Mouse (Mus musculus) liver, postnatal 0 days (tissue): ENCODE data around the gene Apobec3. TPM values are rescaled to one million over a fixed set of nuclear protein-coding genes. Genes with fewer than 3 reads are reported as not detected.
"Not testable (repeated sequence)": the region's sequence is repeated elsewhere in the genome, so short reads cannot be mapped to it uniquely, and the experiment has no call there.

ENCODE experiments used
- ATAC-seq: fragments of 200-750 bp; cut with Nextera tagmentation; 2 replicates; pipeline ENCODE4 v1.8.0; 2017; ENCODE audit warnings: mild to moderate bottlenecking, moderate library complexity
- DNase-seq: peaks from one replicate; pipeline ENCODE4 v3.0.0-alpha.2; 2016
- H3K27ac ChIP-seq: fragments of 300-500 bp; sonication (generic); 2 replicates; pipeline ENCODE4 v1.5.1; 2014; ENCODE audit warnings: antibody characterized with exemption, moderate library complexity, mild to moderate bottlenecking, low read depth
- H3K27me3 ChIP-seq: fragments of 300-500 bp; sonication (generic); 2 replicates; pipeline ENCODE4 v1.6.1; 2014; ENCODE audit warnings: low read length, control low read depth, mixed read lengths; ENCODE audit not compliant: insufficient read depth
- H3K36me3 ChIP-seq: fragments of 300-500 bp; sonication (generic); replicated peaks from 2 replicates; pipeline ENCODE4 v1.6.1; 2014; ENCODE audit warnings: mild to moderate bottlenecking, control low read depth, low read length, moderate library complexity, mixed read lengths; ENCODE audit not compliant: insufficient read depth
- H3K4me1 ChIP-seq: fragments of 300-500 bp; sonication (generic); 2 replicates; pipeline ENCODE4 v1.6.1; 2014; ENCODE audit warnings: antibody characterized with exemption, mild to moderate bottlenecking, control low read depth; ENCODE audit not compliant: insufficient read depth
- H3K4me2 ChIP-seq: fragments of 300-500 bp; sonication (generic); 2 replicates; pipeline ENCODE4 v1.6.1; 2014; ENCODE audit warnings: low read depth, mild to moderate bottlenecking, low read length, moderate library complexity, mixed read lengths
- H3K4me3 ChIP-seq: fragments of 300-500 bp; sonication (generic); 2 replicates; pipeline ENCODE4 v1.5.1; 2014; ENCODE audit warnings: low read depth, low read length
- H3K9ac ChIP-seq: fragments of 300-500 bp; sonication (generic); replicated peaks from 2 replicates; pipeline ENCODE4 v1.6.1; 2014; ENCODE audit warnings: mild to moderate bottlenecking, moderate library complexity
- H3K9me3 ChIP-seq: fragments of 300-500 bp; sonication (generic); 2 replicates; pipeline ENCODE4 v1.6.1; 2016; ENCODE audit warnings: mild to moderate bottlenecking, control low read depth, low read length, mixed read lengths
- CTCF ChIP-seq: sonication (generic); IDR thresholded peaks from 2 replicates; pipeline ENCODE4 v1.5.1; 2016; ENCODE audit warnings: antibody characterized with exemption, low read depth
- EP300 ChIP-seq: IDR thresholded peaks from 2 replicates; pipeline ENCODE4 v1.6.1; 2016; ENCODE audit warnings: antibody characterized with exemption, low read depth, mild to moderate bottlenecking
- WGBS: fragments of 180-500 bp; shearing (Covaris S2); extraction: QIAGEN DNeasy Blood & Tissue Kit; methylation state at CpG from one replicate; pipeline ENCODE4 v1.1.7; 2014; ENCODE audit not compliant: insufficient replicate concordance; 5-methylcytosine and 5-hydroxymethylcytosine counted together
- polyA plus RNA-seq: library from polyadenylated mRNA; unstranded; fragments of >200 nt; fragmentation: Nextera tagmentation; extraction: Ambion mirVana; gene quantifications from 2 replicates; pipeline ENCODE4 v1.2.1, GENCODE M21; 2015

The Apobec3 gene
- polyA plus RNA-seq, 1 experiment from 2014 or later, result 38.1 TPM

GRCm38 (mm10) chr15:79893824-79894123 is 2.3 kb downstream of the Apobec3 start:
- Histone ChIP-seq H3K4me3 (peak overlapping the region; percentile 85), H3K36me3 (peaks cover 22% of the 10 kb centered on the region), H3K27ac (peak overlapping the region; percentile 91), H3K27me3 (no peaks in the 10 kb centered on the region), H3K4me2 (peak overlapping the region; percentile 98), H3K9me3 (no peaks in the 10 kb centered on the region), H3K4me1 (peaks cover 33% of the 10 kb centered on the region), H3K9ac (peak overlapping the region; percentile 85)
- 30% methylated on average over 3 of the region's 3 CpGs for WGBS
- DNase-seq, result no peak
- TF ChIP-seq EP300 (peak; percentile 95), CTCF (no peak)
- ATAC-seq, result peak; percentile 38

- no peak for DNase-seq
- ATAC-seq, result no peak
- 39% methylated on average over 4 of the region's 4 CpGs for WGBS
- TF ChIP-seq EP300, result no peak
- TF ChIP-seq CTCF, result no peak
- H3K27me3 ChIP-seq, result no peaks in the 10 kb centered on the region
- H3K27ac ChIP-seq, result peak overlapping the region; percentile 91
- peaks cover 33% of the 10 kb centered on the region for H3K4me1 ChIP-seq
- peak overlapping the region; percentile 85 for H3K4me3 ChIP-seq
- H3K36me3 ChIP-seq, result peaks cover 26% of the 10 kb centered on the region
- peak overlapping the region; percentile 85 for H3K9ac ChIP-seq
- no peaks in the 10 kb centered on the region for H3K9me3 ChIP-seq
- peak overlapping the region; percentile 98 for H3K4me2 ChIP-seq
These were observed 2.9 kb downstream of the Apobec3 start for GRCm38 (mm10) chr15:79894343-79894742.

GRCm38 (mm10) chr15:79895221-79896079 is 4.0 kb downstream of the Apobec3 start:
- ATAC-seq, DNase-seq, H3K9me3 ChIP-seq, H3K27me3 ChIP-seq: not testable (repeated sequence)
- peak overlapping the region; percentile 85 for H3K4me3 ChIP-seq
- H3K36me3 ChIP-seq, result peaks cover 35% of the 10 kb centered on the region
- peak; percentile 79 for TF ChIP-seq EP300
- H3K4me2 ChIP-seq, result peak overlapping the region; percentile 98
- H3K4me1 ChIP-seq, result peaks cover 33% of the 10 kb centered on the region
- H3K9ac ChIP-seq, result peak overlapping the region; percentile 85
- WGBS, result 37% methylated on average over 10 of the region's 23 CpGs
- peak overlapping the region; percentile 91 for H3K27ac ChIP-seq

- H3K27ac ChIP-seq, result peak overlapping the region; percentile 83
- H3K9me3 ChIP-seq, result no peaks in the 10 kb centered on the region
- no peak for DNase-seq
- H3K9ac ChIP-seq, result no peak overlapping the region
- no peak overlapping the region for H3K4me3 ChIP-seq
- no peak for ATAC-seq
- peaks cover 30% of the 10 kb centered on the region for H3K4me1 ChIP-seq
- H3K4me2 ChIP-seq, result no peak overlapping the region; the same call in 1 of the 2 replicates
- TF ChIP-seq CTCF (no peak), EP300 (no peak)
- 57% methylated on average over 9 of the region's 9 CpGs for WGBS
- H3K27me3 ChIP-seq, result no peaks in the 10 kb centered on the region
- H3K36me3 ChIP-seq, result peaks cover 40% of the 10 kb centered on the region
These were observed 4.7 kb downstream of the Apobec3 start for GRCm38 (mm10) chr15:79896080-79896725.

- no peak for ATAC-seq
- WGBS, result 76% methylated on average over 5 of the region's 5 CpGs
- H3K27ac ChIP-seq, result no peak overlapping the region
- no peak for DNase-seq
- H3K4me1 ChIP-seq, result peaks cover 17% of the 10 kb centered on the region
- no peak overlapping the region for H3K9ac ChIP-seq
- TF ChIP-seq CTCF (no peak), EP300 (no peak)
- H3K4me3 ChIP-seq, result no peak overlapping the region
- H3K9me3 ChIP-seq, result no peaks in the 10 kb centered on the region
- H3K27me3 ChIP-seq, result no peaks in the 10 kb centered on the region
- no peak overlapping the region for H3K4me2 ChIP-seq
- H3K36me3 ChIP-seq, result peaks cover 57% of the 10 kb centered on the region
These were observed 7.5 kb downstream of the Apobec3 start for GRCm38 (mm10) chr15:79898988-79899387.

GRCm38 (mm10) chr15:79899828-79900510 is 8.5 kb downstream of the Apobec3 start:
- Histone ChIP-seq H3K4me3 (no peak overlapping the region), H3K27ac (peak overlapping the region; percentile 18; the same call in 1 of the 2 replicates), H3K4me1 (peaks cover 10% of the 10 kb centered on the region), H3K36me3 (peaks cover 60% of the 10 kb centered on the region), H3K9me3 (no peaks in the 10 kb centered on the region), H3K4me2 (no peak overlapping the region), H3K9ac (no peak overlapping the region), H3K27me3 (no peaks in the 10 kb centered on the region)
- ATAC-seq (no peak), DNase-seq (no peak)
- WGBS, result 81% methylated on average over 6 of the region's 6 CpGs
- TF ChIP-seq CTCF, result no peak
- TF ChIP-seq EP300, result no peak
